Mouse (Mus musculus) hindbrain, embryonic 14.5 days (tissue): ENCODE results near the gene Dock2. TPM values are rescaled to one million over a fixed set of nuclear protein-coding genes. Genes with fewer than 3 reads are reported as not detected.

Source experiments
- ATAC-seq: fragments of 200-750 bp; cut with Nextera tagmentation; 2 replicates; pipeline ENCODE4 v1.8.0; 2017; ENCODE audit warnings: moderate number of reproducible peaks, mild to moderate bottlenecking, moderate TSS enrichment, moderate library complexity; ENCODE audit not compliant: low FRiP score
- DNase-seq: peaks from one replicate; pipeline ENCODE4 v3.0.0-alpha.2; 2015; ENCODE audit warnings: low spot score
- H3K27ac ChIP-seq: fragments of 300-500 bp; sonication (generic); 2 replicates; pipeline ENCODE4 v1.5.1; 2014; ENCODE audit warnings: mild to moderate bottlenecking, moderate library complexity
- H3K27me3 ChIP-seq: fragments of 300-500 bp; sonication (generic); 2 replicates; pipeline ENCODE4 v1.6.1; 2014; ENCODE audit warnings: mild to moderate bottlenecking, low read length, mixed read lengths; ENCODE audit not compliant: control insufficient read depth, insufficient read depth
- H3K36me3 ChIP-seq: fragments of 300-500 bp; sonication (generic); replicated peaks from 2 replicates; pipeline ENCODE4 v1.6.1; 2014; ENCODE audit not compliant: control insufficient read depth, insufficient read depth
- H3K4me1 ChIP-seq: fragments of 300-500 bp; sonication (generic); replicated peaks from 2 replicates; pipeline ENCODE4 v1.6.1; 2014; ENCODE audit warnings: antibody characterized with exemption, low read length, mixed read lengths; ENCODE audit not compliant: control insufficient read depth, insufficient read depth
- H3K4me2 ChIP-seq: fragments of 300-500 bp; sonication (generic); replicated peaks from 2 replicates; pipeline ENCODE4 v1.6.1; 2014; ENCODE audit warnings: mild to moderate bottlenecking, moderate library complexity
- H3K4me3 ChIP-seq: fragments of 300-500 bp; sonication (generic); replicated peaks from 2 replicates; pipeline ENCODE4 v1.5.1; 2014; ENCODE audit warnings: mild to moderate bottlenecking, low read length
- H3K9ac ChIP-seq: fragments of 300-500 bp; sonication (generic); 2 replicates; pipeline ENCODE4 v1.6.1; 2014
- H3K9me3 ChIP-seq: fragments of 300-500 bp; sonication (generic); 2 replicates; pipeline ENCODE4 v1.6.1; 2016; ENCODE audit warnings: low read length; ENCODE audit not compliant: control insufficient read depth
- WGBS: fragments of 180-500 bp; shearing (Covaris S2); extraction: QIAGEN DNeasy Blood & Tissue Kit; methylation state at CpG from one replicate; pipeline ENCODE4 v1.1.7; 2014; 5-methylcytosine and 5-hydroxymethylcytosine counted together
- polyA plus RNA-seq: library from polyadenylated mRNA; unstranded; fragments of >200 nt; fragmentation: Nextera tagmentation; extraction: Ambion mirVana; gene quantifications from 2 replicates; pipeline ENCODE4 v1.2.1, GENCODE M21; 2014

The Dock2 gene
- polyA plus RNA-seq, 1 experiment from 2014 or later: 0.84 TPM

GRCm38 (mm10) chr11:34383501-34383900 lies 400.2 kb downstream of the Dock2 start:
- Histone ChIP-seq H3K36me3 (no peaks in the 10 kb centered on the region), H3K4me3 (no peak overlapping the region), H3K4me1 (no peaks in the 10 kb centered on the region), H3K27me3 (no peaks in the 10 kb centered on the region), H3K9ac (no peak overlapping the region), H3K27ac (no peak overlapping the region), H3K9me3 (no peaks in the 10 kb centered on the region), H3K4me2 (no peak overlapping the region)
- DNase-seq (no peak), ATAC-seq (no peak)
- 95% methylated on average over 3 of the region's 3 CpGs for WGBS

GRCm38 (mm10) chr11:34377649-34378048 lies 406.0 kb downstream of the Dock2 start:
- WGBS: 45% methylated on average over 6 of the region's 6 CpGs
- Histone ChIP-seq H3K36me3 (no peaks in the 10 kb centered on the region), H3K4me1 (no peaks in the 10 kb centered on the region), H3K27ac (no peak overlapping the region), H3K4me3 (no peak overlapping the region), H3K9ac (no peak overlapping the region), H3K27me3 (no peaks in the 10 kb centered on the region), H3K9me3 (no peaks in the 10 kb centered on the region), H3K4me2 (no peak overlapping the region)
- no peak for DNase-seq
- peak; percentile 48; the same call in 1 of the 2 replicates for ATAC-seq

- DNase-seq (no peak), ATAC-seq (no peak)
- no peak overlapping the region for H3K4me3 ChIP-seq
- H3K4me1 ChIP-seq: no peaks in the 10 kb centered on the region
- H3K27ac ChIP-seq: no peak overlapping the region
- no peak overlapping the region for H3K9ac ChIP-seq
- no peaks in the 10 kb centered on the region for H3K36me3 ChIP-seq
- H3K4me2 ChIP-seq: no peak overlapping the region
- 77% methylated on average over 1 of the region's 1 CpGs for WGBS
- H3K27me3 ChIP-seq: no peaks in the 10 kb centered on the region
- H3K9me3 ChIP-seq: no peaks in the 10 kb centered on the region
Observed at GRCm38 (mm10) chr11:34375557-34375956, 408.1 kb downstream of the Dock2 start.

- no peaks in the 10 kb centered on the region for H3K4me1 ChIP-seq
- H3K9me3 ChIP-seq: no peaks in the 10 kb centered on the region
- H3K4me3 ChIP-seq: no peak overlapping the region
- ATAC-seq (no peak), DNase-seq (no peak)
- WGBS: 93% methylated on average over 4 of the region's 4 CpGs
- no peak overlapping the region for H3K9ac ChIP-seq
- no peak overlapping the region for H3K4me2 ChIP-seq
- no peaks in the 10 kb centered on the region for H3K27me3 ChIP-seq
- no peaks in the 10 kb centered on the region for H3K36me3 ChIP-seq
- H3K27ac ChIP-seq: no peak overlapping the region
Observed at GRCm38 (mm10) chr11:34372224-34372623, 411.5 kb downstream of the Dock2 start.

GRCm38 (mm10) chr11:34356109-34356508 lies 427.6 kb downstream of the Dock2 start:
- Histone ChIP-seq H3K4me1 (peaks cover 11% of the 10 kb centered on the region; the same call in 1 of the 2 replicates), H3K4me3 (no peak overlapping the region), H3K27me3 (no peaks in the 10 kb centered on the region), H3K27ac (no peak overlapping the region), H3K9me3 (no peaks in the 10 kb centered on the region), H3K36me3 (no peaks in the 10 kb centered on the region), H3K4me2 (no peak overlapping the region), H3K9ac (no peak overlapping the region)
- no peak for ATAC-seq
- WGBS: 25% methylated on average over 2 of the region's 2 CpGs
- DNase-seq: no peak

- DNase-seq (no peak), ATAC-seq (no peak)
- Histone ChIP-seq H3K9ac (no peak overlapping the region), H3K4me3 (no peak overlapping the region), H3K36me3 (no peaks in the 10 kb centered on the region), H3K27ac (no peak overlapping the region), H3K4me1 (peaks cover 11% of the 10 kb centered on the region; the same call in 1 of the 2 replicates), H3K4me2 (no peak overlapping the region), H3K27me3 (no peaks in the 10 kb centered on the region), H3K9me3 (no peaks in the 10 kb centered on the region)
- WGBS: 54% methylated on average over 12 of the region's 12 CpGs
Observed at GRCm38 (mm10) chr11:34355406-34355805, 428.3 kb downstream of the Dock2 start.

GRCm38 (mm10) chr11:34349453-34350056 lies 434.1 kb downstream of the Dock2 start:
- 68% methylated on average over 10 of the region's 10 CpGs for WGBS
- Histone ChIP-seq H3K27ac (no peak overlapping the region), H3K9me3 (no peaks in the 10 kb centered on the region), H3K27me3 (no peaks in the 10 kb centered on the region), H3K4me3 (no peak overlapping the region), H3K4me1 (peaks cover 20% of the 10 kb centered on the region), H3K4me2 (no peak overlapping the region), H3K36me3 (no peaks in the 10 kb centered on the region), H3K9ac (no peak overlapping the region)
- DNase-seq: no peak
- ATAC-seq: no peak

GRCm38 (mm10) chr11:34348287-34348918 lies 435.3 kb downstream of the Dock2 start:
- peak overlapping the region; percentile 59; the same call in 1 of the 2 replicates for H3K27ac ChIP-seq
- WGBS: 42% methylated on average over 4 of the region's 4 CpGs
- ATAC-seq: peak; percentile 63

GRCm38 (mm10) chr11:34344310-34344709 lies 439.4 kb downstream of the Dock2 start:
- Histone ChIP-seq H3K4me1 (peaks cover 32% of the 10 kb centered on the region), H3K9ac (no peak overlapping the region), H3K4me2 (no peak overlapping the region), H3K4me3 (no peak overlapping the region), H3K36me3 (no peaks in the 10 kb centered on the region), H3K27me3 (no peaks in the 10 kb centered on the region), H3K27ac (peak overlapping the region; percentile 68), H3K9me3 (no peaks in the 10 kb centered on the region)
- WGBS: 30% methylated on average over 5 of the region's 5 CpGs
- no peak for DNase-seq
- ATAC-seq: peak; percentile 62

More at GRCm38 (mm10) chr11:34348287-34348918, 435.3 kb downstream of the Dock2 start:
- H3K4me2 ChIP-seq: no peak overlapping the region
- H3K27me3 ChIP-seq: no peaks in the 10 kb centered on the region
- peaks cover 32% of the 10 kb centered on the region for H3K4me1 ChIP-seq
- H3K9me3 ChIP-seq: no peaks in the 10 kb centered on the region
- H3K9ac ChIP-seq: no peak overlapping the region
- no peaks in the 10 kb centered on the region for H3K36me3 ChIP-seq
- DNase-seq: peak; percentile 78
- H3K4me3 ChIP-seq: no peak overlapping the region
